Mouse (Mus musculus) kidney, postnatal 36 days (tissue): ENCODE measurements around the gene Klra7.
"Not testable (repeated sequence)": the region's sequence is repeated elsewhere in the genome, so short reads cannot be mapped to it uniquely, and the experiment has no call there.

Experiments
- DNase-seq, 2 experiments: peaks; one replicate each; pipeline ENCODE4 v3.0.0; 2021 to 2022; ENCODE audit warnings: mixed read lengths in 2 of 2

Gene Klra7

GRCm38 (mm10) chr6:130233222-130233621 lies at the start of gene Klra7:
Klra7 (minus strand) TSS chr6:130233322.
- DNase-seq: no peak

- DNase-seq: not testable (repeated sequence)
These were observed 48.7 kb upstream of the Klra7 start, which contains the start of gene Klra10 for GRCm38 (mm10) chr6:130281828-130282227. Klra10 (minus strand) TSS chr6:130281928.

GRCm38 (mm10) chr6:130255326-130255725 lies 22.2 kb upstream of the Klra7 start:
- DNase-seq: no peak

DNA sequence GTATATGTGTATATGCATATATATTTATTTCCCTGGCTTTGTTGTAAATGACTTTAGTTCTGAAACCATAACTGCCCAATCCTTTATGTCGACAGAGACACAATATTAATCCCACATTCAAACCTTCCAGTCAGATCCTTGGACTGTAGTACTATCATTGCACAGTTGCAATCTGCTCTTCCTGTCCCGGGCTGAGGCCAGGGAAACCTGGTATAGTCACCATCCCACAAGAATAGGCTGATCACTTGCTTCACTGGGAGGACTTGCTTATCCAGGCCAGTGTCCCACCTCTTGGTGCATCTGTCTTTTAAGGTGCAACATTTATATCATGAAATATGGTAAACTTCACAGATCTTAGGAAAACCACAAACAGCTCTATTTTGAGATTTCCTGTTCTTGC lies 4.4 kb upstream of the Klra7 start:
- DNase-seq: no peak

GRCm38 (mm10) chr6:130236635-130237034 lies 3.5 kb upstream of the Klra7 start:
- DNase-seq: no peak

- not testable (repeated sequence) for DNase-seq
These were observed 35.7 kb downstream of the Klra7 start for GRCm38 (mm10) chr6:130197453-130197852.

DNA sequence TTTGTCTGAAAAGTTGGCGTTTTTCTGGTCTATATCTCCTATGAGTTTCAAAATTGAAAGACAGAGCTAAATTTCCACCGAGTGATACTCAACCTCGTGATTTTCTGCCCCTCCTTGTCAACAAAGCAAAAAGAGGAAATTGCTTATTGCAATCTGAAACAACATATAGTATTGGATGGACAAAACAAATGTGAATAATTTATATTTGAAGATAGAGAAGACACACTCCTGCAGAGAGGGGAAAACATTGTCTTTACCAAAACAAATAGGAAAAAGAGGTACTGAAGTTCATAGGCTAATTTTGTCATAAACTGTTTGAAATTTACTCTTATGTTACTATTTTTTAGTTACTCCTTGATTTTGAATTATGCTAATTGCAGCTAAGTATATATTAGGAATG lies 40.1 kb downstream of the Klra7 start, which contains the start of gene Klra9:
Gene Klra9 (minus strand): TSS at position 101 of the 400 bp plus-strand sequence.
- not testable (repeated sequence) for DNase-seq
